Mouse (Mus musculus): ENCODE data around the gene Uts2. TPM values are rescaled to one million over a fixed set of nuclear protein-coding genes. Genes with fewer than 3 reads are reported as not detected.
A peak's percentile ranks its signal among the peaks of the same experiment; 100 is the strongest.
"Not testable (repeated sequence)": the region's sequence is repeated elsewhere in the genome, so short reads cannot be mapped to it uniquely, and the experiment has no call there.

The Uts2 gene
- total and polyA plus RNA-seq, 2 experiments from 2014 or later, result not detected

DNA sequence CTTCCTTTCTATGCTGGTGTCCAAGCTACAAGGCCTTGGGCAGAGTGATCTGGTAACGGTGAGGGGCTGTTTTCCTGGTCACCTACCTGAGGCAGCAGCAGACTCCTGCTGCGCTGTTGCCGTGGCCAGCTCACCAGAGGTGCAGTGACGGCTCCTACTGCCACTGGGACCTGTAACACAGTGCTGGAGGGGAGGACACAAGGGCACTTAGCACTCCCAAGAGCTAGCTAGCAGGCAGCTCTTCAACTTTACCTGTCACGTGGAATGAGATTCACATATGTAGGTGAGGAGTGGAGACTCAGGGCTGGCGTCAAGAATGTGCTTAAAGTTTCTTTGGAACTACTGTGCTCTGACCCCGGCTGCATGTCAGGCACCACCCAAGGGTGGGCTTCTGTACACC lies 13.4 kb downstream of the Uts2 start:
- Histone ChIP-seq H3K9me3 (ENCODE audit: low read length) (no peaks in the 10 kb centered on the region), H3K36me3 (ENCODE audit: insufficient read depth) (peaks cover 8% of the 10 kb centered on the region; the same call in 1 of the 2 replicates), H3K4me2 (ENCODE audit: low read depth) (no peak overlapping the region), H3K9ac (no peak overlapping the region), H3K4me3 (ENCODE audit: low read depth, low read length) (no peak overlapping the region), H3K27ac (ENCODE audit: low read depth, low read length) (no peak overlapping the region), H3K27me3 (ENCODE audit: insufficient read depth, low read length) (no peaks in the 10 kb centered on the region), H3K4me1 (ENCODE audit: insufficient read depth) (no peaks in the 10 kb centered on the region)
- 91% methylated on average over 7 of the region's 7 CpGs for WGBS
- TF ChIP-seq CTCF (IDR thresholded peaks at IDR 0.05; ENCODE audit: low read depth), result no peak
- no peak for DNase-seq
- ATAC-seq, result no peak

DNA sequence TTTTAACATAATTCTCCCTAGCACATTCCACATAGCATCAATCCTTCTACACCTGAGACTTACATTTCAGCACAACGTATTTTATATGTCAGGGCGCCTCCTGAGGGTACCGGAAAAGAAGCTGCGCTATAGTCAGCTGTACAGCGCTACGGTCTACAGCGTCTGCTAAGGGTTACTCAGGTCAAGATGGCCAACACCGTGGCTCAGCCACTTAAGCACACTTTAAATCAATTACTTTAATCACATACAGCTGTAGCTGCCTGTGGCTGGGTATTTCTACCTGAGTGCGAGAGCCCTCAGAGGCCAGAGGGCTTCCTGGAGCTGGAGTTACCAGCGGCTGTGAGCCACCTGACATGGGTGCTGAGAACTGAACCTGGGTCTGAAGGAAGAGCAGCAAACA lies 19.0 kb downstream of the Uts2 start:
- no peak for TF ChIP-seq CTCF (IDR thresholded peaks at IDR 0.05; ENCODE audit: low read depth)
- Histone ChIP-seq H3K4me2 (ENCODE audit: low read depth) (no peak overlapping the region), H3K9ac (no peak overlapping the region), H3K4me3 (ENCODE audit: low read depth, low read length) (no peak overlapping the region), H3K9me3 (ENCODE audit: low read length) (no peaks in the 10 kb centered on the region), H3K27me3 (ENCODE audit: insufficient read depth, low read length) (no peaks in the 10 kb centered on the region), H3K27ac (ENCODE audit: low read depth, low read length) (no peak overlapping the region), H3K4me1 (ENCODE audit: insufficient read depth) (no peaks in the 10 kb centered on the region), H3K36me3 (ENCODE audit: insufficient read depth) (peaks cover 22% of the 10 kb centered on the region)
- 95% methylated on average over 10 of the region's 10 CpGs for WGBS
- ATAC-seq, result no peak
- DNase-seq, result no peak

DNA sequence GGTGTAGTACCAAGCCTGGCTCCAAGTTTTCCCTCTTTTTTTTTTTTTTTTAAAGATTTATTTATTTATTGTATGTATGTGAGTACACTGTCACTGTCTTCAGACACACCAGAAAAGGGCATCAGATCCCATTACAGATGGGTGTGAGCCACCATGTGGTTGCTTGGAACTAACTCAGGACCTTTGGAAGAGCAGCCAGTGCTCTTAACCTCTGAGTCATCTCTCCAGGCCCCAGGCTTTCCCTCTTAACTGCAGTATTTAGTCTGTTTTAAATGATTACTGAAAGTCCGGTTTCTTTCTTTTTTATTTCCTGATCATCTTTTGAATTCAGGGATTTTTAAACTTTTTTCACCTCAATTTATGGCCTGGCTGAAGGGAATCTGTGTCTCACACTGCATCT lies 20.5 kb downstream of the Uts2 start:
- H3K9me3 ChIP-seq (ENCODE audit: low read length); DNase-seq; ATAC-seq; H3K27me3 ChIP-seq (ENCODE audit: insufficient read depth, low read length); H3K9ac ChIP-seq; H3K4me3 ChIP-seq (ENCODE audit: low read depth, low read length); H3K27ac ChIP-seq (ENCODE audit: low read depth, low read length); H3K4me1 ChIP-seq (ENCODE audit: insufficient read depth); H3K4me2 ChIP-seq (ENCODE audit: low read depth): not testable (repeated sequence)
- H3K36me3 ChIP-seq (ENCODE audit: insufficient read depth), result peaks cover 27% of the 10 kb centered on the region
- WGBS, result 92% methylated on average over 1 of the region's 1 CpGs

DNA sequence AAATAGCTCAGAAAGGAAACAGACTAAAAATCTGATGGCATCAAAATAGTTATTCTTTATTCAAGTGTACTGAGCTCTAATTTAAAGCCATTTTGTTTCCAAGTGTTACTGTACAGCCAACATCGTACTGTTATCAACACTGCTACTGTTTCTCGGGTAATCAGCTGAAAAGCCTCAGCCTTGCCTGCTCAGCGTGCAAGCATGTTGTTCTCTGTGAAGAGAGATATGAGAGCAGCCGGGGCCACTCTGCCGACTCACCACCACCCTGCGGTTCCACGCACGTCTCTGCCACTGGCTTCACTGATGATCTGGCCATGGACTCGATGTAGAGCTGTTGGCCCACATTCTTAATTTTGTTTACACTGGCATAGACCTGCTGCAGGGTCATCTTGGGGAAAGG lies 27.3 kb downstream of the Uts2 start:
- Histone ChIP-seq H3K36me3 (ENCODE audit: insufficient read depth) (peaks cover 16% of the 10 kb centered on the region), H3K4me3 (ENCODE audit: low read depth, low read length) (no peak overlapping the region), H3K9ac (no peak overlapping the region), H3K4me1 (ENCODE audit: insufficient read depth) (no peaks in the 10 kb centered on the region), H3K27me3 (ENCODE audit: insufficient read depth, low read length) (no peaks in the 10 kb centered on the region), H3K27ac (ENCODE audit: low read depth, low read length) (no peak overlapping the region), H3K9me3 (ENCODE audit: low read length) (no peaks in the 10 kb centered on the region), H3K4me2 (ENCODE audit: low read depth) (no peak overlapping the region)
- no peak for DNase-seq
- ATAC-seq, result no peak
- 88% methylated on average over 9 of the region's 9 CpGs for WGBS
- no peak for TF ChIP-seq CTCF (IDR thresholded peaks at IDR 0.05; ENCODE audit: low read depth)

DNA sequence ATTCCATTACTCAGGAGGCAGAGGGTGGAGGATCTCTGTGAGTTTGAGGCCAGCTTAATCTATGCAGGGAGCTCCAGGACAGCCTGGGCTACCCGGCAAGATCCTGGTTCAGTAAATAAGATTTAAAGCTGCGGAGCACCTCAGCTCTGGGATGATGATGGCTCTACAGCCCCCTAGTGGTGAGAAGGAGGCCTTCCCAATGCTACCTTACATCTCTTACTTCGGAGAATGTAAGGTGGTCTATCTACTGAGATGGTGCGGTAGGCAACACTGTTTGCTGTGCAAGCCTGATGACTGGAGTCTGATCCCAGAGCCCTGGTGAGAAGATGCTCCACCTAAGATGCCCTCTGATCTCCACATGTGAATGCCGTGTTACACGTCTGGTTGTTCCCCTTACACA lies 30.1 kb downstream of the Uts2 start:
- Histone ChIP-seq H3K27ac (ENCODE audit: low read depth, low read length) (no peak overlapping the region), H3K4me1 (ENCODE audit: insufficient read depth) (no peaks in the 10 kb centered on the region), H3K4me2 (ENCODE audit: low read depth) (no peak overlapping the region), H3K9me3 (ENCODE audit: low read length) (no peaks in the 10 kb centered on the region), H3K9ac (no peak overlapping the region), H3K36me3 (ENCODE audit: insufficient read depth) (peaks cover 12% of the 10 kb centered on the region), H3K27me3 (ENCODE audit: insufficient read depth, low read length) (no peaks in the 10 kb centered on the region), H3K4me3 (ENCODE audit: low read depth, low read length) (no peak overlapping the region)
- DNase-seq (peak; percentile 57), ATAC-seq (peak; percentile 50; the same call in 1 of the 2 replicates)
- 47% methylated on average over 6 of the region's 6 CpGs for WGBS
- TF ChIP-seq CTCF (IDR thresholded peaks at IDR 0.05; ENCODE audit: low read depth), result peak; percentile 82

DNA sequence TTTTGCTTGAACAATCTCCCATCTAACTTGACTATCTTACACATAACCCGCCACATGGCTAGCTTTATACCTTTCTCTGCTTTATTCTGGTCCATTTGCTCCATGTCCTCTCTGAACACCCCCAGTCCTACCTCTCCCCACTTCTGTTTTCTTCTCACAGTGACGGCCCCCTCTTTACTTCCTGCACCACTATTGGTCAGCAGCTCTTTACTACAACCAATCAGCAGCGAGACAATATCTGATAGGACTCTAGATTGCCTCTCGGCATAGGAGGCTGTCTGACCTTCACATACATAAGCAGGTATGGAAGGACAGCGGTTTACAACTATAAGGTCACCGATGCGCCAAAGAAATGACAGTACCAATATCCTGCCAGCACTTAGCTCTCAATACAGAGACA lies 39.6 kb downstream of the Uts2 start:
- no peaks in the 10 kb centered on the region for H3K4me1 ChIP-seq (ENCODE audit: insufficient read depth)
- H3K4me2 ChIP-seq (ENCODE audit: low read depth), result no peak overlapping the region
- ATAC-seq (no peak), DNase-seq (no peak)
- WGBS, result 88% methylated on average over 7 of the region's 7 CpGs
- no peak overlapping the region for H3K27ac ChIP-seq (ENCODE audit: low read depth, low read length)
- H3K9me3 ChIP-seq (ENCODE audit: low read length), result no peaks in the 10 kb centered on the region
- TF ChIP-seq CTCF (IDR thresholded peaks at IDR 0.05; ENCODE audit: low read depth), result no peak
- no peaks in the 10 kb centered on the region for H3K36me3 ChIP-seq (ENCODE audit: insufficient read depth)
- H3K27me3 ChIP-seq (ENCODE audit: insufficient read depth, low read length), result no peaks in the 10 kb centered on the region
- no peak overlapping the region for H3K9ac ChIP-seq
- H3K4me3 ChIP-seq (ENCODE audit: low read depth, low read length), result no peak overlapping the region

GRCm38 (mm10) chr4:151037800-151038199 lies 40.9 kb downstream of the Uts2 start:
- Histone ChIP-seq H3K4me2 (ENCODE audit: low read depth) (no peak overlapping the region), H3K9ac (no peak overlapping the region), H3K27me3 (ENCODE audit: insufficient read depth, low read length) (no peaks in the 10 kb centered on the region), H3K9me3 (ENCODE audit: low read length) (no peaks in the 10 kb centered on the region), H3K4me3 (ENCODE audit: low read depth, low read length) (no peak overlapping the region), H3K4me1 (ENCODE audit: insufficient read depth) (no peaks in the 10 kb centered on the region), H3K36me3 (ENCODE audit: insufficient read depth) (no peaks in the 10 kb centered on the region), H3K27ac (ENCODE audit: low read depth, low read length) (no peak overlapping the region)
- ATAC-seq (no peak), DNase-seq (no peak)
- WGBS, result 91% methylated on average over 11 of the region's 11 CpGs
- TF ChIP-seq CTCF (IDR thresholded peaks at IDR 0.05; ENCODE audit: low read depth), result no peak

DNA sequence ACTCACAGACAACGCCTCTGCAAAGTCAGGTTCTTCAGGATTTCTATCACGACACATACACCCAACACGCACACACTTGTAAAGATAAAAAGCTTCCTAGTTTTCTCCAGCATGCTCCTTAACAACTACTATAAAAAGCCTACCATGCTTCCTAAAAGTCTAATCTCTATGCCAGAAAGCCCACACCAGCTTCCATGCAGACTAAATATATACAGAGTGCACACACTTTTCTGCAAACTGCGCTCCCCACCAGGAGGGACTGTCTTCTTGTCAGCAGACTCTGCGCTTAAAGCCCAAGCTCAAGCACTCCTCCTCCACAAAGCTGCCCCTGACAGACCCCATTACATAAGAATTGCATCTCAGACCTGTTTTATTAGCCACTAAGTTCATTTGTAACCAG lies 44.6 kb downstream of the Uts2 start:
- Histone ChIP-seq H3K4me1 (ENCODE audit: insufficient read depth) (no peaks in the 10 kb centered on the region; the same call in 1 of the 2 replicates), H3K4me3 (ENCODE audit: low read depth, low read length) (no peak overlapping the region), H3K27ac (ENCODE audit: low read depth, low read length) (no peak overlapping the region), H3K4me2 (ENCODE audit: low read depth) (no peak overlapping the region), H3K9ac (no peak overlapping the region), H3K27me3 (ENCODE audit: insufficient read depth, low read length) (no peaks in the 10 kb centered on the region), H3K9me3 (ENCODE audit: low read length) (no peaks in the 10 kb centered on the region), H3K36me3 (ENCODE audit: insufficient read depth) (peaks cover 3% of the 10 kb centered on the region; the same call in 1 of the 2 replicates)
- 90% methylated on average over 5 of the region's 5 CpGs for WGBS
- DNase-seq, result no peak
- TF ChIP-seq CTCF (IDR thresholded peaks at IDR 0.05; ENCODE audit: low read depth), result no peak
- ATAC-seq, result no peak

Data from forebrain, postnatal 0 days (tissue).